Mouse (Mus musculus): Measurements from ENCODE around the gene Fancc. TPM values are rescaled to one million over a fixed set of nuclear protein-coding genes. Genes with fewer than 3 reads are reported as not detected.
A peak's percentile ranks its signal among the peaks of the same experiment; 100 is the strongest.

Fancc gene
- total and polyA plus RNA-seq, 2 experiments, result 4.0 to 4.6 TPM

DNA sequence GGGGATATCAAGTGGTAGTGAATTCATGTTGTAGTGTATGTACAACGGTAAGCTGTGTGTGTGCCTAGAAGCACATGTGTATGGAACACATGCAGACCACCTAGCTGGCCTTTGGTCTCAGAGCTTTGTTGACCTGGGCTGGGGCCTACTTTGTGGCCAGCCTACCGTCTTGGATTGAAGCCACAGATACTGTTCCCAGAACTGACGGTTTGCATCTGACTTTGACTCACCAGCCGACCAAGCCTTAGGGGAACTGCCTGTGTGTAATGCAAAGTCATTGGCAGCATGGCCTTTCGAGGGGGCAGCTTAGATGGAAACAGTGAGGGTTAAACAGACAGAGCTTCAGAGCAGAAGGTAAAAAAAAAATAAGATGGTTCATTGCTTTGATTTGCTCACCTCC lies 243.9 kb downstream of the Fancc start:
- peak overlapping the region; percentile 73 for H3K27ac ChIP-seq (replicated peaks; ENCODE audit: insufficient read depth, low read depth, low read length)
- peaks cover 34% of the 10 kb centered on the region for H3K79me2 ChIP-seq (ENCODE audit: control insufficient read depth, insufficient read depth, low read length)
- TF ChIP-seq POLR2A (IDR thresholded peaks at IDR 0.05; ENCODE audit: extremely low read depth, insufficient read depth, low read length) (no peak), CTCF (IDR thresholded peaks at IDR 0.05; ENCODE audit: low read depth, low read length) (no peak)
- H3K9ac ChIP-seq (ENCODE audit: low read depth, low read length), result 0 out of 2 replicates have a peak overlapping the region, but pooled peaks have one; percentile 9
- DNase-seq (ENCODE audit: extremely low read depth, low read depth, low spot score), result peak; percentile 60
- peaks cover 53% of the 10 kb centered on the region for H3K4me1 ChIP-seq (ENCODE audit: control insufficient read depth, insufficient read depth, low read length)
- peaks cover 3% of the 10 kb centered on the region; the same call in 1 of the 2 replicates for H3K36me3 ChIP-seq (ENCODE audit: control insufficient read depth, insufficient read depth, low read length)
- H3K4me3 ChIP-seq (ENCODE audit: insufficient read depth, low read depth, low read length), result no peak overlapping the region
- 13% methylated on average over 5 of the region's 5 CpGs for WGBS
- no peaks in the 10 kb centered on the region for H3K27me3 ChIP-seq (ENCODE audit: control insufficient read depth, insufficient read depth, low read length)

- peak; percentile 70 for DNase-seq (ENCODE audit: extremely low read depth, low read depth, low spot score)
- Histone ChIP-seq H3K79me2 (ENCODE audit: control insufficient read depth, insufficient read depth, low read length) (peaks cover 40% of the 10 kb centered on the region), H3K4me1 (ENCODE audit: control insufficient read depth, insufficient read depth, low read length) (peaks cover 52% of the 10 kb centered on the region), H3K27me3 (ENCODE audit: control insufficient read depth, insufficient read depth, low read length) (no peaks in the 10 kb centered on the region), H3K9ac (ENCODE audit: low read depth, low read length) (peak overlapping the region; percentile 3; the same call in 1 of the 2 replicates), H3K27ac (replicated peaks; ENCODE audit: insufficient read depth, low read depth, low read length) (peak overlapping the region; percentile 73), H3K4me3 (ENCODE audit: insufficient read depth, low read depth, low read length) (no peak overlapping the region), H3K36me3 (ENCODE audit: control insufficient read depth, insufficient read depth, low read length) (peaks cover 7% of the 10 kb centered on the region; the same call in 1 of the 2 replicates)
- 20% methylated on average over 2 of the region's 2 CpGs for WGBS
- no peak for TF ChIP-seq POLR2A (IDR thresholded peaks at IDR 0.05; ENCODE audit: extremely low read depth, insufficient read depth, low read length)
- no peak for TF ChIP-seq CTCF (IDR thresholded peaks at IDR 0.05; ENCODE audit: low read depth, low read length)
Measured at GRCm38 (mm10) chr13:63252295-63253010, 244.6 kb downstream of the Fancc start.

DNA sequence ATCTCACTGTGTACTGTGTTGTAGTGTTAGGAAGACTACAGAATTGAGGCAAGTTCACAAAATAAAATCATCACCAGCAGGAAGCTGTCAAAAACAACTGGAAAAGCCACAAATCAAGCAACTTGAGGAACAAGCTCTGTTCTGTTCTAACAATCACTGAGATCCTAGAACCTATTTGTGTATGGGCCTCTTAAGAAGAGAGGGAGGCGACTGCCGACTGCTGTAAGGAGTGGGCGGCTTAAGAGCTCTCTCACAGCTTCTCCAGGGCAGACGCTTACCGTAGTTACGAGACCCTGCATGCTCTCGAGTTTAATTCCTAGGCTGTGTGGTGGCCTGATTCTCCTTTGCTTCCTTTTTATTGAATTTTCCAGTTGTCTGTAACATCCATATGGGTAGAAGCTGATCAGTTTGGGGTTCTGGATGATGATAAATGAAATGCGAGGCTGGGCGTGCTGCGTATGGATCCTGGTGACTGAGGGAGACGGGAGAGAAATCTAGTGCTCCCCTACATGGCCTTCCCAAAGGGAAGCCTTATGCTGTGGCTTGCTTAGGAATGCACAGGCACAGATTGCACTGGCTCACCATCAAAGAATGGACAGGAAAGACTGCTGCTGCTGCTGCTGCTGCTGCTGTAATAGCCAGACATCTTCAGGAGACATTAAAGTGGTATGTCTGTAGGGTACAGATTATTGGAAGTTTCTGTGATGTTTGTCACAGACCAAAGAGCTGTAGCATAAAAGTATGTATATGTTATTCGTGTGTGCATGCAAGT lies 245.8 kb downstream of the Fancc start:
- H3K4me3 ChIP-seq (ENCODE audit: insufficient read depth, low read depth, low read length), result no peak overlapping the region
- H3K79me2 ChIP-seq (ENCODE audit: control insufficient read depth, insufficient read depth, low read length), result peaks cover 40% of the 10 kb centered on the region
- no peak overlapping the region for H3K27ac ChIP-seq (replicated peaks; ENCODE audit: insufficient read depth, low read depth, low read length)
- TF ChIP-seq CTCF (IDR thresholded peaks at IDR 0.05; ENCODE audit: low read depth, low read length) (no peak), POLR2A (IDR thresholded peaks at IDR 0.05; ENCODE audit: extremely low read depth, insufficient read depth, low read length) (no peak)
- WGBS, result 85% methylated on average over 12 of the region's 12 CpGs
- no peak overlapping the region for H3K9ac ChIP-seq (ENCODE audit: low read depth, low read length)
- peaks cover 45% of the 10 kb centered on the region for H3K4me1 ChIP-seq (ENCODE audit: control insufficient read depth, insufficient read depth, low read length)
- no peak for DNase-seq (ENCODE audit: extremely low read depth, low read depth, low spot score)
- no peaks in the 10 kb centered on the region for H3K27me3 ChIP-seq (ENCODE audit: control insufficient read depth, insufficient read depth, low read length)
- H3K36me3 ChIP-seq (ENCODE audit: control insufficient read depth, insufficient read depth, low read length), result peaks cover 8% of the 10 kb centered on the region; the same call in 1 of the 2 replicates

- TF ChIP-seq POLR2A (IDR thresholded peaks at IDR 0.05; ENCODE audit: extremely low read depth, insufficient read depth, low read length) (no peak), CTCF (IDR thresholded peaks at IDR 0.05; ENCODE audit: low read depth, low read length) (no peak)
- H3K27ac ChIP-seq (replicated peaks; ENCODE audit: insufficient read depth, low read depth, low read length), result no peak overlapping the region
- peaks cover 12% of the 10 kb centered on the region for H3K36me3 ChIP-seq (ENCODE audit: control insufficient read depth, insufficient read depth, low read length)
Measured at GRCm38 (mm10) chr13:63250441-63250980, 246.6 kb downstream of the Fancc start.

DNA sequence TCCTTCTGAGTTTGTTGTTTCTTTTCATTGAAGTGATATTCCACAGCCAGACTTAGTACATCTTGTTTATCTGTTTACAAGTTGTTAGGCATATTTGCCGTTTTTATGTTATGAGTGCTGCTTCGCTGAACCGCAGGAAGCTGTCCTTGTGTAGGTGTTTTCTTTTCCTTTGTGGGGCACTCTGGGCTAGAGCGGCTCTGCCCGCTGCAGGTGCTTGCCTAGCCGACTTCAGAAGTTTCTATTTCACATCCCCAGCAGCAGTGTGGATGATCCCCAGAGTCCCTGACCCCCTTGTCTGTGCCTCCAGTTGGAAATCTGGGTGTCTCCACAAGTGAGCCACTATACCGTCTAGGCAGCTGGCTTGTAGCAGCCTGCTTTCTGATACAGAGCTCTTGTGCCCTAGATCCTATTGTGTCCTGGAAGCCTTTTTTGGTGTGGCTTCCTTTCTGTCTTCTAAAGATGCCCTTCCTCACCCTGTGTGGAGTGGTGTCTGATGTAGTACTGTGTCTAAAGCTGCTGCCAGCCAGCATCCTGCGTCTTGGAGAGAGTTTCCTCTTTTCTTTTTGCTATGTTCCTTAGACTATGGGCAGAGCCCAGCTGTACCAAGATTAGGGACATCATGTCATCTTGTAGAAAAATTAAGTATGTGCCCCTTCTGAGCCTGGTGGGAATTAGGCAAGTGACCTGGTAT lies 247.2 kb downstream of the Fancc start:
- H3K27me3 ChIP-seq (ENCODE audit: control insufficient read depth, insufficient read depth, low read length), result no peaks in the 10 kb centered on the region
- no peak for TF ChIP-seq CTCF (IDR thresholded peaks at IDR 0.05; ENCODE audit: low read depth, low read length)
- H3K4me1 ChIP-seq (ENCODE audit: control insufficient read depth, insufficient read depth, low read length), result peaks cover 36% of the 10 kb centered on the region
- WGBS, result 62% methylated on average over 8 of the region's 8 CpGs
- H3K4me3 ChIP-seq (ENCODE audit: insufficient read depth, low read depth, low read length), result no peak overlapping the region
- H3K27ac ChIP-seq (replicated peaks; ENCODE audit: insufficient read depth, low read depth, low read length), result peak overlapping the region; percentile 39
- DNase-seq (ENCODE audit: extremely low read depth, low read depth, low spot score), result no peak
- H3K79me2 ChIP-seq (ENCODE audit: control insufficient read depth, insufficient read depth, low read length), result peaks cover 43% of the 10 kb centered on the region
- H3K36me3 ChIP-seq (ENCODE audit: control insufficient read depth, insufficient read depth, low read length), result peaks cover 12% of the 10 kb centered on the region
- H3K9ac ChIP-seq (ENCODE audit: low read depth, low read length), result no peak overlapping the region

More at GRCm38 (mm10) chr13:63250441-63250980, 246.6 kb downstream of the Fancc start:
- H3K4me1 ChIP-seq (ENCODE audit: control insufficient read depth, insufficient read depth, low read length), result peaks cover 40% of the 10 kb centered on the region
- no peak overlapping the region for H3K9ac ChIP-seq (ENCODE audit: low read depth, low read length)
- 87% methylated on average over 8 of the region's 8 CpGs for WGBS
- H3K4me3 ChIP-seq (ENCODE audit: insufficient read depth, low read depth, low read length), result no peak overlapping the region
- H3K27me3 ChIP-seq (ENCODE audit: control insufficient read depth, insufficient read depth, low read length), result no peaks in the 10 kb centered on the region
- no peak for DNase-seq (ENCODE audit: extremely low read depth, low read depth, low spot score)
- peaks cover 40% of the 10 kb centered on the region for H3K79me2 ChIP-seq (ENCODE audit: control insufficient read depth, insufficient read depth, low read length)
